Comparison of ENCODE assay signal across 23 mouse cellular contexts in genomic region chr4:117053956-117054355, GRCm38 (mm10). TPM values are rescaled to one million over a fixed set of nuclear protein-coding genes. Genes with fewer than 3 reads are reported as not detected.
DNase-seq lines count a peak whose midpoint lies in the region; ATAC-seq and TF ChIP-seq lines count a peak whose summit lies in the region.
"Had no signal": no experiment of that assay in that cellular context is flagged by ENCODE, and none has a peak within 500 bp of the region (broad histone marks: within the 10 kb centered on the region; RNA-seq: fewer than 3 reads in every experiment).

No protein-coding gene starts in this region.

- no peak overlapping the region for H3K27ac ChIP-seq in hindbrain, embryonic 16.5 days (ENCODE audit: low read depth, low read length)
- H3K27ac ChIP-seq in hindbrain, embryonic 12.5 days, result no peak overlapping the region
- no peak overlapping the region for H3K27ac ChIP-seq in midbrain, embryonic 13.5 days
- no peak overlapping the region for H3K27ac ChIP-seq in midbrain, embryonic 16.5 days (ENCODE audit: low read length)
- no peak overlapping the region for H3K27ac ChIP-seq in hindbrain, postnatal 0 days
- no peak overlapping the region for H3K27ac ChIP-seq in heart, embryonic 12.5 days (ENCODE audit: poor library complexity, severe bottlenecking)
- H3K27ac ChIP-seq: embryonic facial prominence, embryonic 15.5 days; heart, embryonic 13.5 days; macrophage had no signal

- ATAC-seq in cerebellum, adult (ENCODE audit: insufficient number of reproducible peaks, low FRiP score, low TSS enrichment), result no peak
- peak; percentile 60; the same call in 1 of the 2 replicates for ATAC-seq in hindbrain, embryonic 16.5 days
- no peak for ATAC-seq in hindbrain, embryonic 12.5 days (ENCODE audit: low FRiP score)
- ATAC-seq in midbrain, embryonic 13.5 days, result 0 out of 2 replicates have a peak, but pooled peaks have one; percentile 9
- no peak for ATAC-seq in midbrain, embryonic 16.5 days
- peak; percentile 53; the same call in 1 of the 2 replicates for ATAC-seq in hindbrain, postnatal 0 days
- ATAC-seq in heart, embryonic 12.5 days (ENCODE audit: insufficient number of reproducible peaks, low FRiP score), result no peak
- ATAC-seq: activated CD4-positive, CD25-positive, alpha-beta regulatory T cell, adult 4 months; CD4-positive, CD25-positive, alpha-beta regulatory T cell, adult 4 months; inflammation-experienced regulatory T-cells, adult 6 months; Patski had no signal

- TF ChIP-seq CTCF in hindbrain, postnatal 0 days (IDR thresholded peaks at IDR 0.05; ENCODE audit: low read depth), result no peak

- H3K9me3 ChIP-seq in hindbrain, embryonic 16.5 days (ENCODE audit: control insufficient read depth, low read length), result no peaks in the 10 kb centered on the region
- no peaks in the 10 kb centered on the region for H3K9me3 ChIP-seq in hindbrain, embryonic 12.5 days (replicated peaks)
- H3K9me3 ChIP-seq in midbrain, embryonic 13.5 days, result no peaks in the 10 kb centered on the region
- H3K9me3 ChIP-seq in midbrain, embryonic 16.5 days (replicated peaks; ENCODE audit: control insufficient read depth, low read length, poor library complexity, severe bottlenecking), result no peaks in the 10 kb centered on the region
- no peaks in the 10 kb centered on the region for H3K9me3 ChIP-seq in hindbrain, postnatal 0 days (ENCODE audit: low read length)
- H3K9me3 ChIP-seq in heart, embryonic 12.5 days (replicated peaks), result no peaks in the 10 kb centered on the region
- H3K9me3 ChIP-seq: embryonic facial prominence, embryonic 15.5 days; heart, embryonic 13.5 days had no signal

- no peak overlapping the region for H3K4me2 ChIP-seq in hindbrain, embryonic 16.5 days (ENCODE audit: low read length)
- no peak overlapping the region for H3K4me2 ChIP-seq in hindbrain, embryonic 12.5 days (replicated peaks)
- H3K4me2 ChIP-seq in midbrain, embryonic 13.5 days (replicated peaks), result no peak overlapping the region
- H3K4me2 ChIP-seq in midbrain, embryonic 16.5 days (ENCODE audit: low read length), result no peak overlapping the region
- no peak overlapping the region for H3K4me2 ChIP-seq in hindbrain, postnatal 0 days (ENCODE audit: low read depth, low read length)
- no peak overlapping the region for H3K4me2 ChIP-seq in heart, embryonic 12.5 days
- H3K4me2 ChIP-seq: embryonic facial prominence, embryonic 15.5 days; heart, embryonic 13.5 days had no signal

- no peaks in the 10 kb centered on the region for H3K4me1 ChIP-seq in hindbrain, embryonic 16.5 days (ENCODE audit: control insufficient read depth, insufficient read depth, low read depth, low read length)
- H3K4me1 ChIP-seq in hindbrain, embryonic 12.5 days, result no peaks in the 10 kb centered on the region
- H3K4me1 ChIP-seq in midbrain, embryonic 13.5 days (replicated peaks), result no peaks in the 10 kb centered on the region; the same call in 1 of the 2 replicates
- H3K4me1 ChIP-seq in midbrain, embryonic 16.5 days (ENCODE audit: control insufficient read depth, insufficient read depth, low read length), result no peaks in the 10 kb centered on the region
- no peaks in the 10 kb centered on the region for H3K4me1 ChIP-seq in hindbrain, postnatal 0 days (ENCODE audit: insufficient read depth, low read length)
- no peaks in the 10 kb centered on the region for H3K4me1 ChIP-seq in heart, embryonic 12.5 days (replicated peaks)
- H3K4me1 ChIP-seq: embryonic facial prominence, embryonic 15.5 days; heart, embryonic 13.5 days had no signal

- no peak overlapping the region for H3K9ac ChIP-seq in hindbrain, embryonic 16.5 days (ENCODE audit: low read depth, low read length)
- H3K9ac ChIP-seq in hindbrain, embryonic 12.5 days, result no peak overlapping the region
- H3K9ac ChIP-seq in midbrain, embryonic 13.5 days (replicated peaks), result no peak overlapping the region
- no peak overlapping the region for H3K9ac ChIP-seq in midbrain, embryonic 16.5 days (ENCODE audit: low read depth, low read length)
- H3K9ac ChIP-seq in hindbrain, postnatal 0 days (replicated peaks; ENCODE audit: low read length), result no peak overlapping the region
- H3K9ac ChIP-seq in heart, embryonic 12.5 days, result no peak overlapping the region
- H3K9ac ChIP-seq: embryonic facial prominence, embryonic 15.5 days; heart, embryonic 13.5 days had no signal

- 0 out of 2 replicates have a peak, but pooled peaks cover 2% of the 10 kb centered on the region for H3K36me3 ChIP-seq in hindbrain, embryonic 16.5 days (ENCODE audit: control insufficient read depth, insufficient read depth, low read length)
- peaks cover 12% of the 10 kb centered on the region for H3K36me3 ChIP-seq in hindbrain, embryonic 12.5 days
- peaks cover 12% of the 10 kb centered on the region; the same call in 1 of the 2 replicates for H3K36me3 ChIP-seq in midbrain, embryonic 13.5 days
- H3K36me3 ChIP-seq in midbrain, embryonic 16.5 days (ENCODE audit: control insufficient read depth, insufficient read depth, low read length), result peaks cover 6% of the 10 kb centered on the region; the same call in 1 of the 2 replicates
- H3K36me3 ChIP-seq in hindbrain, postnatal 0 days (ENCODE audit: insufficient read depth, low read length), result no peaks in the 10 kb centered on the region
- H3K36me3 ChIP-seq in heart, embryonic 12.5 days, result peaks cover 21% of the 10 kb centered on the region

- H3K27me3 ChIP-seq in hindbrain, embryonic 16.5 days (replicated peaks; ENCODE audit: control insufficient read depth, insufficient read depth, low read length), result no peaks in the 10 kb centered on the region
- H3K27me3 ChIP-seq in hindbrain, embryonic 12.5 days, result no peaks in the 10 kb centered on the region
- H3K27me3 ChIP-seq in midbrain, embryonic 13.5 days, result peaks cover 20% of the 10 kb centered on the region
- no peaks in the 10 kb centered on the region for H3K27me3 ChIP-seq in midbrain, embryonic 16.5 days (ENCODE audit: control insufficient read depth, insufficient read depth, low read depth, low read length)
- H3K27me3 ChIP-seq in hindbrain, postnatal 0 days (ENCODE audit: insufficient read depth, low read length), result no peaks in the 10 kb centered on the region
- no peaks in the 10 kb centered on the region for H3K27me3 ChIP-seq in heart, embryonic 12.5 days (replicated peaks)
- H3K27me3 ChIP-seq: embryonic facial prominence, embryonic 15.5 days; heart, embryonic 13.5 days; Patski had no signal

- H3K4me3 ChIP-seq in hindbrain, embryonic 16.5 days (ENCODE audit: low read length), result no peak overlapping the region
- H3K4me3 ChIP-seq in hindbrain, embryonic 12.5 days, result no peak overlapping the region
- no peak overlapping the region for H3K4me3 ChIP-seq in midbrain, embryonic 13.5 days (replicated peaks)
- no peak overlapping the region for H3K4me3 ChIP-seq in midbrain, embryonic 16.5 days (ENCODE audit: low read depth, low read length)
- no peak overlapping the region for H3K4me3 ChIP-seq in hindbrain, postnatal 0 days (ENCODE audit: low read length)
- no peak overlapping the region for H3K4me3 ChIP-seq in heart, embryonic 12.5 days
- H3K4me3 ChIP-seq: embryonic facial prominence, embryonic 15.5 days; heart, embryonic 13.5 days had no signal

- 58% methylated on average over 4 of the region's 4 CpGs for WGBS in hindbrain, embryonic 16.5 days
- 80% methylated on average over 4 of the region's 4 CpGs for WGBS in hindbrain, embryonic 12.5 days
- 72% methylated on average over 4 of the region's 4 CpGs for WGBS in midbrain, embryonic 13.5 days
- WGBS in midbrain, embryonic 16.5 days, result 61% methylated on average over 4 of the region's 4 CpGs
- WGBS in hindbrain, postnatal 0 days, result 56% methylated on average over 4 of the region's 4 CpGs
- 91% methylated on average over 4 of the region's 4 CpGs for WGBS in heart, embryonic 12.5 days

- peak; percentile 52 to 62 for DNase-seq in cerebellum, postnatal 10 days
- peak; percentile 62 for DNase-seq in hindbrain, postnatal 0 days (ENCODE audit: low spot score)
- DNase-seq: adrenal gland, postnatal 10 days; cerebellum, adult 11 months; cerebellum, postnatal 36 days; kidney, adult 2 months; kidney, postnatal 10 days; spleen, adult 18-20 months; thymus, adult 18-20 months; thymus, postnatal 4 days had no signal

RNA-seq across cellular contexts. Expression of gene Eif2b3, which starts 34.8 kb away (rescaled TPM):
- 44.9 and 47.5 TPM in 2 replicates for polyA plus RNA-seq in hindbrain, embryonic 16.5 days (2015; fragmentation: Nextera tagmentation; extraction: Ambion mirVana)
- 41.5 and 47.4 TPM in 2 replicates for polyA plus RNA-seq in hindbrain, embryonic 12.5 days (2016; fragmentation: Nextera tagmentation; extraction: Ambion mirVana)
- polyA plus RNA-seq in midbrain, embryonic 13.5 days (2015; fragmentation: Nextera tagmentation; extraction: Ambion mirVana), result 45.5 and 50.2 TPM in 2 replicates
- 48.9 and 49.8 TPM in 2 replicates for polyA plus RNA-seq in midbrain, embryonic 16.5 days (2015; fragmentation: Nextera tagmentation; extraction: Ambion mirVana)
- total RNA-seq in hindbrain, postnatal 0 days (2014; rRNA removed), result 13.1 and 16.7 TPM in 2 replicates
- 56.9 and 58.5 TPM in 2 replicates for polyA plus RNA-seq in hindbrain, postnatal 0 days (2015; fragmentation: Nextera tagmentation; extraction: Ambion mirVana)
- 25.2 and 29.2 TPM in 2 replicates for polyA plus RNA-seq in heart, embryonic 12.5 days (2016; fragmentation: Nextera tagmentation; extraction: Ambion mirVana)

RNA-seq across cellular contexts. Expression of gene Ptch2, which starts 41.9 kb away (rescaled TPM):
- 7.8 and 9.6 TPM in 2 replicates for polyA plus RNA-seq in hindbrain, embryonic 16.5 days (2015; fragmentation: Nextera tagmentation; extraction: Ambion mirVana)
- polyA plus RNA-seq in hindbrain, embryonic 12.5 days (2016; fragmentation: Nextera tagmentation; extraction: Ambion mirVana), result 4.5 and 5.9 TPM in 2 replicates
- 7.1 and 7.3 TPM in 2 replicates for polyA plus RNA-seq in midbrain, embryonic 13.5 days (2015; fragmentation: Nextera tagmentation; extraction: Ambion mirVana)
- polyA plus RNA-seq in midbrain, embryonic 16.5 days (2015; fragmentation: Nextera tagmentation; extraction: Ambion mirVana), result 7.4 and 9.5 TPM in 2 replicates
- 16.1 and 18.8 TPM in 2 replicates for total RNA-seq in hindbrain, postnatal 0 days (2014; rRNA removed)
- polyA plus RNA-seq in hindbrain, postnatal 0 days (2015; fragmentation: Nextera tagmentation; extraction: Ambion mirVana), result 4.1 and 4.4 TPM in 2 replicates
- 2.6 and 2.7 TPM in 2 replicates for polyA plus RNA-seq in heart, embryonic 12.5 days (2016; fragmentation: Nextera tagmentation; extraction: Ambion mirVana)
- polyA plus RNA-seq: activated CD4-positive, CD25-positive, alpha-beta regulatory T cell, adult 4 months; macrophage had no signal

RNA-seq across cellular contexts. Expression of gene Hectd3, which starts 58.8 kb away (rescaled TPM):
- polyA plus RNA-seq in hindbrain, embryonic 16.5 days (2015; fragmentation: Nextera tagmentation; extraction: Ambion mirVana), result 22.0 and 23.9 TPM in 2 replicates
- 20.2 and 20.6 TPM in 2 replicates for polyA plus RNA-seq in hindbrain, embryonic 12.5 days (2016; fragmentation: Nextera tagmentation; extraction: Ambion mirVana)
- polyA plus RNA-seq in midbrain, embryonic 13.5 days (2015; fragmentation: Nextera tagmentation; extraction: Ambion mirVana), result 18.3 and 20.2 TPM in 2 replicates
- polyA plus RNA-seq in midbrain, embryonic 16.5 days (2015; fragmentation: Nextera tagmentation; extraction: Ambion mirVana), result 22.0 and 25.1 TPM in 2 replicates
- total RNA-seq in hindbrain, postnatal 0 days (2014; rRNA removed), result 47.4 and 49.5 TPM in 2 replicates
- polyA plus RNA-seq in hindbrain, postnatal 0 days (2015; fragmentation: Nextera tagmentation; extraction: Ambion mirVana), result 18.5 and 20.2 TPM in 2 replicates
- polyA plus RNA-seq in heart, embryonic 12.5 days (2016; fragmentation: Nextera tagmentation; extraction: Ambion mirVana), result 6.8 and 8.0 TPM in 2 replicates

RNA-seq across cellular contexts. Expression of gene Urod, which starts 59.7 kb away (rescaled TPM):
- 59.8 and 60.2 TPM in 2 replicates for polyA plus RNA-seq in hindbrain, embryonic 16.5 days (2015; fragmentation: Nextera tagmentation; extraction: Ambion mirVana)
- polyA plus RNA-seq in hindbrain, embryonic 12.5 days (2016; fragmentation: Nextera tagmentation; extraction: Ambion mirVana), result 87.5 and 90.2 TPM in 2 replicates
- 73.4 and 73.6 TPM in 2 replicates for polyA plus RNA-seq in midbrain, embryonic 13.5 days (2015; fragmentation: Nextera tagmentation; extraction: Ambion mirVana)
- polyA plus RNA-seq in midbrain, embryonic 16.5 days (2015; fragmentation: Nextera tagmentation; extraction: Ambion mirVana), result 46.9 and 51.4 TPM in 2 replicates
- total RNA-seq in hindbrain, postnatal 0 days (2014; rRNA removed), result 40.7 and 64.4 TPM in 2 replicates
- 52.2 and 54.0 TPM in 2 replicates for polyA plus RNA-seq in hindbrain, postnatal 0 days (2015; fragmentation: Nextera tagmentation; extraction: Ambion mirVana)
- 90.9 and 92.2 TPM in 2 replicates for polyA plus RNA-seq in heart, embryonic 12.5 days (2016; fragmentation: Nextera tagmentation; extraction: Ambion mirVana)

Comparison
In these comparisons a context has a peak if more than half of its experiments do, and no peak if none do; other contexts are left out.
1. ATAC-seq: peak in hindbrain, embryonic 16.5 days (single experiment), midbrain, embryonic 13.5 days (single experiment) and hindbrain, postnatal 0 days (single experiment); none in cerebellum, adult (single experiment), hindbrain, embryonic 12.5 days (single experiment), midbrain, embryonic 16.5 days (single experiment) and heart, embryonic 12.5 days (single experiment).